Mouse (Mus musculus) embryonic facial prominence, embryonic 10.5 days (tissue): ENCODE data around the gene Dars2. TPM values are rescaled to one million over a fixed set of nuclear protein-coding genes. Genes with fewer than 3 reads are reported as not detected.

Experiments used
- DNase-seq: peaks from one replicate; pipeline ENCODE4 v3.0.0-alpha.2; 2017; ENCODE audit warnings: low spot score
- H3K27ac ChIP-seq: fragments of 300-500 bp; sonication (generic); replicated peaks from 2 replicates; pipeline ENCODE4 v1.5.1; 2016; ENCODE audit warnings: mild to moderate bottlenecking
- H3K27me3 ChIP-seq: fragments of 300-500 bp; sonication (generic); replicated peaks from 2 replicates; pipeline ENCODE4 v1.6.1; 2016; ENCODE audit warnings: low read depth, mild to moderate bottlenecking; ENCODE audit not compliant: poor library complexity, severe bottlenecking
- H3K36me3 ChIP-seq: fragments of 300-500 bp; sonication (generic); replicated peaks from 2 replicates; pipeline ENCODE4 v1.6.1; 2016; ENCODE audit warnings: mild to moderate bottlenecking, moderate library complexity
- H3K4me1 ChIP-seq: fragments of 300-500 bp; sonication (generic); 2 replicates; pipeline ENCODE4 v1.6.1; 2016
- H3K4me3 ChIP-seq: fragments of 300-500 bp; sonication (generic); 2 replicates; pipeline ENCODE4 v1.5.1; 2016; ENCODE audit warnings: mild to moderate bottlenecking, moderate library complexity
- H3K9me3 ChIP-seq: fragments of 300-500 bp; sonication (generic); 2 replicates; pipeline ENCODE4 v1.6.1; 2016; ENCODE audit warnings: mild to moderate bottlenecking
- WGBS: fragments of 180-500 bp; shearing (Covaris S2); methylation state at CpG from one replicate; pipeline ENCODE4 v1.1.7; 2016; 5-methylcytosine and 5-hydroxymethylcytosine counted together
- polyA plus RNA-seq: library from polyadenylated mRNA; unstranded; fragments of >200 nt; fragmentation: Nextera tagmentation; extraction: Ambion mirVana; gene quantifications from 2 replicates; pipeline ENCODE4 v1.2.1, GENCODE M21; 2016

Dars2 gene
- polyA plus RNA-seq, 1 experiment from 2014 or later, result 59.0 TPM

GRCm38 (mm10) chr1:161004942-161005341 lies 65.5 kb downstream of the Dars2 start:
- Histone ChIP-seq H3K27me3 (no peaks in the 10 kb centered on the region), H3K4me1 (peaks cover 3% of the 10 kb centered on the region; the same call in 1 of the 2 replicates), H3K9me3 (no peaks in the 10 kb centered on the region), H3K4me3 (no peak overlapping the region), H3K36me3 (peaks cover 37% of the 10 kb centered on the region), H3K27ac (no peak overlapping the region)
- WGBS, result 67% methylated on average over 4 of the region's 4 CpGs
- no peak for DNase-seq

- no peaks in the 10 kb centered on the region for H3K4me1 ChIP-seq
- no peaks in the 10 kb centered on the region for H3K9me3 ChIP-seq
- H3K36me3 ChIP-seq, result 0 out of 2 replicates have a peak, but pooled peaks cover 3% of the 10 kb centered on the region
- H3K27me3 ChIP-seq, result no peaks in the 10 kb centered on the region
- WGBS, result 92% methylated on average over 6 of the region's 6 CpGs
- no peak overlapping the region for H3K4me3 ChIP-seq
- no peak for DNase-seq
- no peak overlapping the region for H3K27ac ChIP-seq
Measured at GRCm38 (mm10) chr1:160993851-160994250, 76.6 kb downstream of the Dars2 start.

Other genes with a start within 250 kb of the Dars2 start
- gene Rc3h1, start 164.2 kb downstream of the Dars2 start, polyA plus RNA-seq, result 8.9 and 9.2 TPM in 2 replicates
- gene Serpinc1, start 92.1 kb downstream of the Dars2 start, polyA plus RNA-seq, result 2.3 and 2.5 TPM in 2 replicates
- 5.7 TPM in 2 replicates for gene Zbtb37, start 35.8 kb downstream of the Dars2 start, polyA plus RNA-seq
- gene Cenpl, start 55 bp upstream of the Dars2 start, polyA plus RNA-seq, result 36.2 and 40.7 TPM in 2 replicates
- gene Klhl20, start 60.9 kb upstream of the Dars2 start, polyA plus RNA-seq, result 16.4 and 16.7 TPM in 2 replicates
- 5.1 and 5.6 TPM in 2 replicates for gene Ankrd45, start 72.0 kb upstream of the Dars2 start, polyA plus RNA-seq
- gene Tex50, start 88.7 kb upstream of the Dars2 start, polyA plus RNA-seq, result 0.21 and 0.38 TPM in 2 replicates
- 783 and 804 TPM in 2 replicates for gene Prdx6, start 180.6 kb upstream of the Dars2 start, polyA plus RNA-seq